Mouse (Mus musculus) CH12F3 (cell line): ENCODE data around the gene 2610318N02Rik.
"Not testable (repeated sequence)": the region's sequence is repeated elsewhere in the genome, so short reads cannot be mapped to it uniquely, and the experiment has no call there.

Source experiments
- in situ Hi-C: fragments of 300-500 bp; cut with MboI; formaldehyde crosslinking; loops from 2 replicates; pipeline ENCODE4 v1.14.3; 2020; ENCODE audit warnings: low sequenced_read_pairs

2610318N02Rik gene

GRCm38 (mm10) chr16:17124871-17125520, at the start of gene 2610318N02Rik:
TSS of gene 2610318N02Rik (minus strand) at chr16:17125167.
- in situ Hi-C loops, result loop anchor here (10.0 kb wide), 1 partner anchor 160 kb away; no protein-coding TSS in a partner anchor

- in situ Hi-C loops, result no loop called here
Observed at GRCm38 (mm10) chr16:17168049-17168448, 43.1 kb upstream of the 2610318N02Rik start.

- in situ Hi-C loops, result no loop called here
Observed at GRCm38 (mm10) chr16:17167179-17167578, 42.2 kb upstream of the 2610318N02Rik start.

- in situ Hi-C loops, result not testable (repeated sequence)
Observed at GRCm38 (mm10) chr16:17165478-17165877, 40.5 kb upstream of the 2610318N02Rik start.

- in situ Hi-C loops, result no loop called here
Observed at GRCm38 (mm10) chr16:17154346-17154745, 29.4 kb upstream of the 2610318N02Rik start.

- in situ Hi-C loops, result no loop called here
Observed at GRCm38 (mm10) chr16:17151874-17152273, 26.9 kb upstream of the 2610318N02Rik start.

- in situ Hi-C loops, result no loop called here
Observed at GRCm38 (mm10) chr16:17150520-17151258, 25.7 kb upstream of the 2610318N02Rik start.

GRCm38 (mm10) chr16:17148084-17148483, 23.1 kb upstream of the 2610318N02Rik start:
- in situ Hi-C loops, result no loop called here

- in situ Hi-C loops, result no loop called here
Observed at GRCm38 (mm10) chr16:17147391-17147929, 22.5 kb upstream of the 2610318N02Rik start.

GRCm38 (mm10) chr16:17146772-17147235, 21.8 kb upstream of the 2610318N02Rik start, which contains the start of gene Ccdc116:
TSS of gene Ccdc116 (minus strand) at chr16:17147229.
- in situ Hi-C loops, result no loop called here

- in situ Hi-C loops, result no loop called here
Observed at GRCm38 (mm10) chr16:17144339-17144738, 19.4 kb upstream of the 2610318N02Rik start, which contains the start of gene Ydjc. TSS of gene Ydjc (plus strand) at chr16:17144621.

GRCm38 (mm10) chr16:17137355-17137754, 12.4 kb upstream of the 2610318N02Rik start:
- in situ Hi-C loops, result no loop called here

- in situ Hi-C loops, result no loop called here
Observed at GRCm38 (mm10) chr16:17132906-17133200, 7.9 kb upstream of the 2610318N02Rik start.

GRCm38 (mm10) chr16:17132089-17132905, 7.3 kb upstream of the 2610318N02Rik start, which contains the start of gene Sdf2l1:
TSS of gene Sdf2l1 (minus strand) at chr16:17132383.
- in situ Hi-C loops, result no loop called here

- in situ Hi-C loops, result no loop called here
Observed at GRCm38 (mm10) chr16:17131191-17132088, 6.5 kb upstream of the 2610318N02Rik start.

- in situ Hi-C loops, result loop anchor here (10.0 kb wide), 1 partner anchor 158 kb away; no protein-coding TSS in a partner anchor
Observed at GRCm38 (mm10) chr16:17127292-17127691, 2.3 kb upstream of the 2610318N02Rik start.

GRCm38 (mm10) chr16:17124119-17124870, 672 bp downstream of the 2610318N02Rik start:
- in situ Hi-C loops, result loop anchor here (10.0 kb wide), 1 partner anchor 161 kb away; no protein-coding TSS in a partner anchor

- in situ Hi-C loops, result loop anchor here (10.0 kb wide), 1 partner anchor 163 kb away; no protein-coding TSS in a partner anchor
Observed at GRCm38 (mm10) chr16:17121569-17121968, 3.4 kb downstream of the 2610318N02Rik start.

- in situ Hi-C loops, result no loop called here
Observed at GRCm38 (mm10) chr16:17117309-17117799, 7.6 kb downstream of the 2610318N02Rik start.
